Mouse (Mus musculus) midbrain, embryonic 10.5 days (tissue): ENCODE measurements around the gene Matn4. TPM values are rescaled to one million over a fixed set of nuclear protein-coding genes. Genes with fewer than 3 reads are reported as not detected.

Experiments used
- DNase-seq: peaks from one replicate; pipeline ENCODE4 v3.0.0-alpha.2; 2017; ENCODE audit warnings: low spot score
- H3K27ac ChIP-seq: fragments of 300-500 bp; sonication (generic); replicated peaks from 2 replicates; pipeline ENCODE4 v1.5.1; 2016; ENCODE audit warnings: mild to moderate bottlenecking
- H3K27me3 ChIP-seq: fragments of 300-500 bp; sonication (generic); 2 replicates; pipeline ENCODE4 v1.6.1; 2016; ENCODE audit warnings: low read depth, mild to moderate bottlenecking; ENCODE audit not compliant: poor library complexity, severe bottlenecking
- H3K36me3 ChIP-seq: fragments of 300-500 bp; sonication (generic); 2 replicates; pipeline ENCODE4 v1.6.1; 2016; ENCODE audit warnings: mild to moderate bottlenecking, moderate library complexity
- H3K4me1 ChIP-seq: fragments of 300-500 bp; sonication (generic); 2 replicates; pipeline ENCODE4 v1.6.1; 2016
- H3K4me3 ChIP-seq: fragments of 300-500 bp; sonication (generic); 2 replicates; pipeline ENCODE4 v1.5.1; 2016; ENCODE audit warnings: mild to moderate bottlenecking, moderate library complexity
- H3K9me3 ChIP-seq: fragments of 300-500 bp; sonication (generic); replicated peaks from 2 replicates; pipeline ENCODE4 v1.6.1; 2016; ENCODE audit warnings: mild to moderate bottlenecking
- WGBS: fragments of 180-500 bp; shearing (Covaris S2); methylation state at CpG from one replicate; pipeline ENCODE4 v1.1.7; 2016; 5-methylcytosine and 5-hydroxymethylcytosine counted together
- polyA plus RNA-seq: library from polyadenylated mRNA; unstranded; fragments of >200 nt; fragmentation: Nextera tagmentation; extraction: Ambion mirVana; gene quantifications from 2 replicates; pipeline ENCODE4 v1.2.1, GENCODE M21; 2016

The Matn4 gene
- 0.21 TPM in 1 of 2 replicates, not detected in the other for polyA plus RNA-seq

- H3K9me3 ChIP-seq, result no peaks in the 10 kb centered on the region
- DNase-seq, result no peak
- H3K36me3 ChIP-seq, result no peaks in the 10 kb centered on the region
- H3K27me3 ChIP-seq, result peaks cover 100% of the 10 kb centered on the region
- H3K4me1 ChIP-seq, result peaks cover 43% of the 10 kb centered on the region
- H3K27ac ChIP-seq, result no peak within 1 kb of the TSS
- 6% methylated on average over 9 of the region's 9 CpGs for WGBS
- peak within 1 kb of the TSS; percentile 48 for H3K4me3 ChIP-seq
These were observed at the start of gene Matn4 for GRCm38 (mm10) chr2:164405060-164405459. TSS of gene Matn4 (minus strand) at chr2:164405160.

DNA sequence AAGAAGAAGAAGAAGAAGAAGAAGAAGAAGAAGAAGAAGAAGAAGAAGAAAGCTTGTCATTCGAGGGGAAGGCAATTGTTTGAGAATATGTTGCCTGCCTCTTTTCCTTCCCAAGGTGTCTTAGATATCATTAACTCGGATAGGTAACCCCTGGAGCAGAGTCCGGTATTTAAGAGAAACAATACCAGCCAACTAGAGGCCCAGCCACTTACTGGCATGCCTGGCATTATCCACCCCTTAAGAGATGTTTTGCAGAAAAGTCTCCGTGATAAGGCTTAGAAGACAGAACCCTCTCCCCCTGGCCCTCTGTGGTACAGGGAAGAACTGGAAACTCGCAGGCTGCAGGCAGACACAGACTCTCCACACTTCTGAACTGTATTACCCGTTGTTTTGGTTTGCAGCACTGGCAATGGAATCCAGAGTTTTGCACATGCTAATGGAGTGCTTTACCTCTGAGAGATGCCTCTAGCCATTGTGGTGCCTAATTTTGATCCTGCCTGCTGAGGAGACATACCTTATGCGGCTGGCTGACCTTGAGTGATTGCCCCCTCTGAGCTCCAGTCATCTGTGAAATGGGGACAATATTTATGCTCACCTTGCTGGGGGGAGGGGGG is 49.0 kb upstream of the Matn4 start:
- peaks cover 4% of the 10 kb centered on the region for H3K27me3 ChIP-seq
- H3K4me3 ChIP-seq, result no peak overlapping the region
- DNase-seq, result no peak
- H3K9me3 ChIP-seq, result no peaks in the 10 kb centered on the region
- 75% methylated on average over 7 of the region's 7 CpGs for WGBS
- H3K27ac ChIP-seq, result no peak overlapping the region
- no peaks in the 10 kb centered on the region for H3K36me3 ChIP-seq
- peaks cover 23% of the 10 kb centered on the region for H3K4me1 ChIP-seq

GRCm38 (mm10) chr2:164453047-164453757 is 48.2 kb upstream of the Matn4 start:
- Histone ChIP-seq H3K4me1 (peaks cover 23% of the 10 kb centered on the region), H3K36me3 (no peaks in the 10 kb centered on the region), H3K4me3 (no peak overlapping the region), H3K27me3 (peaks cover 4% of the 10 kb centered on the region), H3K9me3 (no peaks in the 10 kb centered on the region), H3K27ac (no peak overlapping the region)
- no peak for DNase-seq
- WGBS, result 88% methylated on average over 14 of the region's 14 CpGs

- no peaks in the 10 kb centered on the region for H3K9me3 ChIP-seq
- 51% methylated on average over 13 of the region's 13 CpGs for WGBS
- H3K4me3 ChIP-seq, result no peak overlapping the region
- H3K4me1 ChIP-seq, result peaks cover 14% of the 10 kb centered on the region
- H3K27ac ChIP-seq, result no peak overlapping the region
- peaks cover 4% of the 10 kb centered on the region for H3K27me3 ChIP-seq
- no peak for DNase-seq
- no peaks in the 10 kb centered on the region for H3K36me3 ChIP-seq
These were observed 47.2 kb upstream of the Matn4 start for GRCm38 (mm10) chr2:164452000-164452676.

DNA sequence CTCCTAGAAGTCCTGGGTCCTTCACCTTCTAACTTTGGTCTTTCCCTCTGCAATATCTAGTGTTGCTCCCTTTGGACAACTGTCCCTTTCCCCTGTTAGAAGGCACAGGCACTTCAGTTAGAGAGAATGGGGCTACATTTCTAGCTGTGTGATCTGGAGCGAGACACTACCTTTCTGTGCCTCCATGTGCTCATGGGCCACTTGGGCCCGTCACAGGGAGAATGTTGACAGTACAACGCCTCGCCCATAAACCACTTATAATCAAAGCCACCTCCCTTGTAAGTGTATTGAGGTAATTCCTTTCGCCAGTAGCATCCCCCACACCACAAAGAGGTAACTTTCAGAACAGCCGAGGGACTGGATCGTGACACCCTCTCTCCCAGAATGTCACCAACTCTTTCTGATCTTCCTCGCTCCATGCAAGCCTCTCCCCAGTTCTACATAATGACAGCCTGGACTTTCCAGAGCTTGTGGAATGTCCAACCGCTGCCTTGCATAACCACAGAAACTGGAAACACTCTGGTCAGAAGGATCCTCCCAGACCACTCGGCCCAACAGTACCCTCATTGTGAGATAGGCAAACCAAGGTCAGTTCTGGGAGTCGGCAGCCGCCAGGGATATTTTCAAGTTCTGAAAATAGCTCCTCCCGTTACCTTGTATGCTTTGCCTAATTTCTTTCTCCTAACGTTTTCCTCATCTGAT is 44.5 kb upstream of the Matn4 start:
- no peaks in the 10 kb centered on the region for H3K4me1 ChIP-seq
- H3K27ac ChIP-seq, result no peak overlapping the region
- 92% methylated on average over 14 of the region's 14 CpGs for WGBS
- H3K4me3 ChIP-seq, result no peak overlapping the region
- H3K27me3 ChIP-seq, result peaks cover 14% of the 10 kb centered on the region
- no peaks in the 10 kb centered on the region for H3K9me3 ChIP-seq
- no peaks in the 10 kb centered on the region for H3K36me3 ChIP-seq
- DNase-seq, result no peak

DNA sequence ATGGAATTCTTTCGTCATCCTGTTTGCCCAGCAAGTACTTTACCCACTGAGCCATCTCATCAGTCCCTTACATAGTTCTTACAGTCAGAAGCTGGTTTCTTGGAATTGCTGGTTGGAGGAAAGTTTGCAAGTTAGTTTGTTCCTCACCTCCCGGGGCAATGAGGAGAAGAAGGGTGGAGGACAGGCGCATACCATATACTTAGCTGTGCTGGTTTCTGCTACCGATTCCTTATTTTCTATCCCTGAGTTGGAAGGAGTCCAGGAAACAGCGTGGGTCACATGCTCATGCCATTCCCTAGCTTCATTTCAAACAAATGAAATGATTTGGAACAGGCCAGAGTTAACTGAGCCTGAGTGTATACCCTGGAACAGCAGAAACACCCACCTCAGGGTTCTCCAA is 44.0 kb upstream of the Matn4 start:
- H3K9me3 ChIP-seq, result no peaks in the 10 kb centered on the region
- H3K27ac ChIP-seq, result no peak overlapping the region
- H3K36me3 ChIP-seq, result no peaks in the 10 kb centered on the region
- no peak overlapping the region for H3K4me3 ChIP-seq
- WGBS, result 86% methylated on average over 5 of the region's 5 CpGs
- peaks cover 20% of the 10 kb centered on the region for H3K27me3 ChIP-seq
- no peaks in the 10 kb centered on the region; the same call in 1 of the 2 replicates for H3K4me1 ChIP-seq
- DNase-seq, result no peak

GRCm38 (mm10) chr2:164448140-164448539 is 43.2 kb upstream of the Matn4 start:
- H3K27me3 ChIP-seq, result peaks cover 28% of the 10 kb centered on the region
- 80% methylated on average over 1 of the region's 1 CpGs for WGBS
- peaks cover 8% of the 10 kb centered on the region for H3K4me1 ChIP-seq
- H3K36me3 ChIP-seq, result no peaks in the 10 kb centered on the region
- DNase-seq, result no peak
- H3K4me3 ChIP-seq, result no peak overlapping the region
- no peaks in the 10 kb centered on the region for H3K9me3 ChIP-seq
- H3K27ac ChIP-seq, result no peak overlapping the region

- Histone ChIP-seq H3K4me3 (no peak overlapping the region), H3K9me3 (no peaks in the 10 kb centered on the region), H3K27me3 (peaks cover 40% of the 10 kb centered on the region), H3K36me3 (no peaks in the 10 kb centered on the region), H3K27ac (no peak overlapping the region), H3K4me1 (peaks cover 28% of the 10 kb centered on the region)
- 89% methylated on average over 3 of the region's 3 CpGs for WGBS
- DNase-seq, result no peak
These were observed 41.1 kb upstream of the Matn4 start for GRCm38 (mm10) chr2:164446086-164446469.

DNA sequence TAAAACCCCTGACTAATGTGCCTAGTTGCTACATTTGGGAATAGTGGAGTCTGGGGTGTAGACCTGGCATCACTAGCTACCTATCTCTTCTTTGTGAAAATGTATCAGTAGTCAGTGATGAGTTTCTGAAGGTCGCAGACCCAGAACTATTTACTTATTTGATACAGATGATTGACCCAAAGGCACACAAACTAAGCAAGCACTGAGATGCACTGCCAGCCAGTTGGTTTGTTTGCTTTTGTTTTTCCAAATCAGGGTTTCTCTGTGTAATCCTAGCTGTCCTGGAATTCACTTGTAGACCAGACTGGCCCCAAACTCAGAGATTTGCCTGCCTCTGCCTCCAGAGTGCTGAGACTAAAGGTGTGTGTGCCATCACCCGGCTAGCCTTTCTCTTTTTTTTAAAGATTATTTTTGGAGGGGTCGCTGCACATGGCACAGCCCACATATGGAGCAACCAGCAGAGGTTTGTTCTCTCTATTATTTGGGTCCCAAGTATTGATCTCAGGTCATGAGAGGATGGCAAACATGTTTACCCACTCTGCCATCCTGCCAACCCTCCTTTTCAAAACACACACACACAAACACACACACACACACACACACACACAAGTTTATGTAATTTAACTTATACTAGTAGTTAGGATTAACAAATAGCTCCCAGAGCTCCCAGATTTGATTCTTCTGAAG is 40.6 kb upstream of the Matn4 start:
- H3K27me3 ChIP-seq, result peaks cover 45% of the 10 kb centered on the region
- WGBS, result 84% methylated on average over 3 of the region's 3 CpGs

DNA sequence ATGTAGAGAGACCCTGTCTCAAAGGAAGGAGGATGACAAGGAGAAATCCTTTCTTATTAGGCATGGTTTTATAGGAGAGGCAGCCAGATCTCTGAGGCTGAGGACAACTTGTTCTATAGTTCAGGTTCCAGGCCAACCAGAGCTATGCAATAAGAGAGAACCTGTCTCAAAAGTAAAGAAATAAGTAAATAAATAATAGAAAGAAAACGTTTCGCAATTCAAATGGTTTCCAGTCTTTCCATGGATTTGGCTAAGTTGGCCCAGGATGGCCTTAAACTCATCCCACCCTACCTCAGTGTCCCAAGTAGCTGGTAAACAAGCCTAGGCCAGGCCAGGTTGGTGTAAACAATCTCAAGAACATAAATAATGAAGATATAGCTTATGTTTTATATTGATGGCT is 39.7 kb upstream of the Matn4 start:
- Histone ChIP-seq H3K4me3 (no peak overlapping the region), H3K27me3 (peaks cover 48% of the 10 kb centered on the region), H3K4me1 (peaks cover 34% of the 10 kb centered on the region), H3K27ac (no peak overlapping the region), H3K36me3 (no peaks in the 10 kb centered on the region), H3K9me3 (no peaks in the 10 kb centered on the region)
- WGBS, result 80% methylated on average over 2 of the region's 2 CpGs
- DNase-seq, result no peak

More for the DNA sequence above, 40.6 kb upstream of the Matn4 start:
- Histone ChIP-seq H3K4me1 (peaks cover 32% of the 10 kb centered on the region), H3K36me3 (no peaks in the 10 kb centered on the region), H3K27ac (no peak overlapping the region), H3K9me3 (no peaks in the 10 kb centered on the region), H3K4me3 (no peak overlapping the region)
- no peak for DNase-seq

DNA sequence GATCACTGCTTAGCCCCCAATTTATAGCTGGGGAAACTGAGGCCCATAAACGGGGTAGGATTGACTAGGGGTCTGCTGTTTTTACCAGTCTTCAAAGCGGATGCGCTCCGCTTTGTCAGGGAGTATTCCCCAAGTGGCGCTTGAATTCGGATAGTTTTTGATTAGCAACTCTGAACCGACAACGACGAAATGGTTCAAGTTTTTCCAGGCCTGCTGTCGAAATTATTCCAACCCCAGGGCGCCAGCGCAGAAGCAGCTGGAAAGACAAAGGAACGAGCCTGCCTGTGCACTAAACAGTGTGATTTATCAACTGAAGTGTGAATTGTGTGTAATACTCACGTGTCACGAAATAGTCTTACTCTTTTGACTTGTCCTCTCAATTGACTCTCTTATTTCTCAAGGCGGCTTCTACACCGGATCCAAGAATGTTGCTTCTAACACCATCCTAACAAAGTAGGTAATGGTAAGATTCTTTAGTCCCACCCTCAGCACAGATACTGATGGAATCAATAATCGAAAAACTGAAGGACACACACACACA is 38.6 kb upstream of the Matn4 start, which contains the start of gene Sdc4:
Gene Sdc4 (minus strand): TSS at position 428 of the 541 bp plus-strand sequence.
- peaks cover 58% of the 10 kb centered on the region for H3K27me3 ChIP-seq
- WGBS, result 7% methylated on average over 18 of the region's 18 CpGs
- no peaks in the 10 kb centered on the region for H3K36me3 ChIP-seq
- no peaks in the 10 kb centered on the region for H3K9me3 ChIP-seq
- H3K4me3 ChIP-seq, result peak within 1 kb of the TSS; percentile 71
- peaks cover 34% of the 10 kb centered on the region for H3K4me1 ChIP-seq
- no peak for DNase-seq
- peak within 1 kb of the TSS; percentile 85 for H3K27ac ChIP-seq

- under 1% methylated on average over 26 of the region's 26 CpGs for WGBS
- Histone ChIP-seq H3K9me3 (no peaks in the 10 kb centered on the region), H3K4me1 (peaks cover 34% of the 10 kb centered on the region), H3K27me3 (peaks cover 58% of the 10 kb centered on the region), H3K27ac (peak overlapping the region; percentile 85), H3K36me3 (no peaks in the 10 kb centered on the region), H3K4me3 (peak overlapping the region; percentile 71)
- peak; percentile 86 for DNase-seq
These were observed 38.1 kb upstream of the Matn4 start for GRCm38 (mm10) chr2:164443051-164443437.
